Mouse (Mus musculus) activated CD4-positive, CD25-positive, alpha-beta regulatory T cell, adult 4 months (primary cell): ENCODE results near the gene Crb2. TPM values are rescaled to one million over a fixed set of nuclear protein-coding genes. Genes with fewer than 3 reads are reported as not detected.

ENCODE experiments used
- ATAC-seq: one replicate; pipeline ENCODE4 v1.8.0; 2017
- polyA plus RNA-seq, 2 experiments: library from polyadenylated mRNA; unstranded; fragments of 100-300 nt; shearing (Covaris generic); gene quantifications; one replicate each; pipeline ENCODE4 v1.2.1; 2017

Crb2 gene
- polyA plus RNA-seq, 2 experiments from 2014 or later, result 0.07 TPM; not detected in 1

DNA sequence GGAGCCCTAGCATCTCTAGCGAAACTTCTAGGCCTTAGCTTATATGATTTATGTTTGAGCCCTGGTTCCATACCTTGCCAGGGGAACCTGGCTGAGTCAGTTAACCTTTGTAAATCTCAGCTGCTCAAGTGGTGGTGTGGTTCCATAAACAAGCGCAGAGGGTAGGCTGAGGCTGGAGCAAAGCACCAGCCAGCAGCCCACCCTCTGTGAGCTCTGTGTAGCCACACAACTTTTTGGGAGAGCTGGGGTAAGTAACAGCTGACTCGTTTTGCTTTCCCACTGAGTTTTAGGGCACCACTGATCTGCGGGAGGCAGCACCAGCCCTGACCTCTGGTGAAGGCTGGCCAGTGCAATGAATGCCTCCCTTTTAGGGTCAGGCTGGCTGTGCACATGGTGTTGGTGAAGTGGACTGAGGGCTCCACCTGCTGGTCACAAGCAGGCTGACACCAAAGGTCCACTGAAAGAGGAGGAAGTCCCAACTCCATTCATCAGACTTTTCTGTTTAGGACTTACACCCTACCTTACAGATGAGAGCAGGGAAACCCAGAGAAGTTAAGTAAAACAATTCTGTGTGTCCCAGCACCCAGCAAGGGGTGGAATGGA is 26.7 kb downstream of the Crb2 start:
- no peak for ATAC-seq

DNA sequence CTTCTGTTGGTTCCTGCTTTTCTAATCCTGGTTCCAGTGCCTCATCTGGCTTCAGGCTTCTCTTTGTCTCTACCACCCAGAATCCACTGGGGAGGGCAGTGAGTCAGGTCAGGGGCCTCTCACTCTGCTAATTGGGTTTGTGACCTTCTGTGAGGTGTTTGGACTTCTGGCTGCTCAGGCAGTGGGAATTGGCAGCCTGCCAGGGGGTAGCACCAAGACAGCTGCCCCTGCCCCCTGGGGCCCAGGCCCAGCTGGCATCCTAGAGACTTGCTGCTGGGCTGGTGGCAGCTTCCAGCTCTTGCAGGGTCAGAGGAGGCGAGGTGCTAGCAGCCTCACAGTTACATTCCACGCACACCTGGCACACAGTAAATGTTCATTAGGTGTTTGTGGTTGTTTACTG is 35.6 kb downstream of the Crb2 start:
- no peak for ATAC-seq

DNA sequence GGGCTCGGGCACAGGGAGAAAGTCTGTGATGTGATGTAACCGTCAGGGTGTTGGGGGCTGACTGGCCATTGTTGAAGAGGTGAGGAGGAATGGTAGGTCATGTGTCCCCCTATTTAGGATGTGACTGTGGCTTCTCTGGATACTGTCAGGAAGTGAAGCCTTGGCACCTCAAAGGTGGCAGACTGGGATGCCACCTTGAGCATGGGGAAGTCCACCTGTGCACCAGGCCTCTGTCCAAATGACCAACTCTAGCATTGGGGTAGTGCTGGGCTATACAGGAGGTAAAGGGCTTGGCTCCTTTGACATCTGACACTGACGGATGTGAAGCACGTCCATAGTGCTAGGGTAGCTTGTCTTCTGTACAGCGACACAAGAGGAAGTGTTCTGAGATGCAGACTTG is 36.4 kb downstream of the Crb2 start:
- ATAC-seq, result no peak

DNA sequence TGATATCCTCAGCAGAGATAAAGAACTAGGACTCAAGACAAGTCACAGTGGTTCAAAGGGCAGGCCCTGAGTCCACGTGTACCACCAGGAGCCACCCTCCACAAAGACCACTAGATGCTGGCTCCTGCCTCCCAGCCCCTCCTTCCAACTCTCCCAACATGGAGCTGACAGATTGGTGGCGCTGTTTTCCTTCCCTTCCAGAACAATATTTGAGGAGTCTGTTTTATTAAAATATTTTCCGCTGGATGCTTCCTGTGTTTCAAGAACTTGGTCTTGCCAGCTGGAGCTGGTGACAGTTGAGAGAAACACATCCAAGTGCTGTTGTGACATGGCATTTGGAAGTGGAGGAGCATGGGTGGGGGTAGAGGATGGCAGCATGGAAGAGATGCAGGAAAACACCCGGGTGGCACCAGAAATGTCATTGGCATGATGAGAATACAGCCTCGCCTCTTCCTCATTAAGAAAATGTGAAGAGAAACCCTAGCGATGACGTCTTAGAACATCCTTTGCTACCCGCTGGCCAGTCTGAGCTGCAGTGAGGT is 38.8 kb downstream of the Crb2 start:
- ATAC-seq, result no peak

DNA sequence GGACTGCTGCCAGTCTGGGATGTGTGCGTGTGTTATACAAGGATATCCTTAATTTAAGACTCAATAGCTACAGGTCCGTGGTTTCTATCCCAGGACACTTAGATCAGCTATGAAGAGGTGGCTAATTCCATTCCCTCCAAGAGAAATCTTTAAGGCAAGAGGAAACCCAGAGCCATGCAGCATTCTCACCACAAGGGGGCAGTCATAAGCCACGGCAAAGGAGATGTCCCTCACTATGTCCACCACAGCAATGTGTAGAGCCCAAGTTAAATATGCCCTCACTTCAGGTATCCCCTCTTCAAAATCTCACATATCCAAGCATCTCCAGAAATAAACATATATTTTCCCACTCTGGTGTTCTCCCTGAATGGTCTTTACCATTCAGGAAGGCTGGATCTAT is 39.6 kb downstream of the Crb2 start:
- peak; percentile 40 for ATAC-seq

DNA sequence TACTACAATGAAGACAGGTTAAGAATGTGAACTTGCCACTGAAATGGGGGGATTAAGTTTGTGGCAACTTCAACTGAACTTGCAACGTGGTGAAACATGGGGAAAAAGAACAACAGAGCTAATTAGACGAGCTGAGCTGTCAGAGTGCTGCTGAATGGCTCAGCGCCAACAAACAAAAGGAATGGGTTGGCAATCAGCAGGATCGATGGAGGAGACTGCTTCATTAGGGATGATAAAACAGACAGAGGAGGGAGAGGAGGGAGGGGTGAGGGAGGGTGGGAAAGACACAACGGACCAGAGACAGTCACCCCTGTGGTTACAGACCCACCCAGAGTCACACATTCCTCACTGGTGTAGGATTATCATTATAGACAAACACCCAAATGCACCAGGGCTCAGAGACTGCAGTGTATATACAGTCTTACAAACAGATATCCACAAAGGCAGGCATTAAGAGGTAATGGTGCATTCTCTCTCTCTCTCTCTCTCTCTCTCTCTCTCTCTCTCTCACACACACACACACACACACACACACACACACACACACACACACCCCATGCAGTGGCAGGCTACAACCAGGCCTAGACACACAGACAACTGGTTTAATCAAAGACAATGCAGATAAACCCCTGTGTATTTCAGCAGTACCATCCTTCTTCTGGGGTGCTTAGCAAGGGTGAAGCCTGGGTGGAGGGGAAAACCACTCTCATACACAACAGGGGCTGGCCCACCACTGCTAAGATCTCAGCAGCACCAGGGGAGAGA is 42.9 kb downstream of the Crb2 start:
- ATAC-seq, result no peak

DNA sequence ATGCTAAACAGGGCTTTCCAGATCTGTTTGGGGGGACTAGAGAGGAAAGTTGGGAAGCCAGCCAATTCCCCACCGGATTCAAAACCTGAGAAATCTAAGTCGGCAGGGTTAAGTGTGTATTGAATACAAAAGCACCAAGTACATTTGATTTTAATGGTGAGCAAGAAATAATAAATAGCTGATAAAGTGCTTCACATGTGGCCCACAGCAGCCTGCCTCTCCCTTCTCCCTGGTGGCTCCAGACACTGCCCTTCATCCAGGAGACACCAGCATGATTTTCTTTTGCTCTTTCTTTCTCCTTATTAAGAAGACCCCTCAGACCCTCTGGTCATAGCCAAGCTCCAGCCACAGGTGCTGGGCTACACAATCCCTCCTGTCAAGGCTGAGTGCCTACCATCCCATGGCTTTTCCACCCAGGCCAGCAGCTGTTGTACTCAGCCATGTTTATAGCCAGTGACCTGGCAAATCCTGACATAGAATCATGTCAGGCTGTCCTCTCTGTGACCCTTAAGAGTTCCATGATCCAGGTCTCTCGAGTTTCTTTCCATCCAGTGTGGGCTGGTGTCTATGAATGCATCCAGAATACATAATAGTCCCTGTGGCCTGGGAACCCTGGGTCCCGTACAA is 43.6 kb downstream of the Crb2 start:
- ATAC-seq, result no peak

DNA sequence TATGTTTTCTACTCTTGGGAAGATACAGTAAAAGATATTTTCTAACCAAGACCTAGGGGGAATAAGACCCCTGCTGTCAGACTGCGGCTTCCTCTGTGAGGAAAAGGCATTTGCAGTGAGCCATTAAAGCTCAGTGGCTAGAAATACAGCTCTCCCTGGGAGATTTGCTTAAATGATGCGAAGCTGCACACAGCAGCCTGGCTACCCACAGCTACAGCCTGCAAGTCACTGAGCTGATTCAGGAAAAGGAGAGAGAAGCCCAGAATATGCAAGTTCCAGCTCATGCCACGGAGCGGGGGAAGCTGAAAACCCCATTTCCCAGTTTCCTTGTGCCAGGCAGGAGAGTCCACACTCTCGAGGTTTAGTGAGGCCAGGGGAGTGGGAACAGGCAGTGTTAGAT is 46.1 kb downstream of the Crb2 start:
- no peak for ATAC-seq

DNA sequence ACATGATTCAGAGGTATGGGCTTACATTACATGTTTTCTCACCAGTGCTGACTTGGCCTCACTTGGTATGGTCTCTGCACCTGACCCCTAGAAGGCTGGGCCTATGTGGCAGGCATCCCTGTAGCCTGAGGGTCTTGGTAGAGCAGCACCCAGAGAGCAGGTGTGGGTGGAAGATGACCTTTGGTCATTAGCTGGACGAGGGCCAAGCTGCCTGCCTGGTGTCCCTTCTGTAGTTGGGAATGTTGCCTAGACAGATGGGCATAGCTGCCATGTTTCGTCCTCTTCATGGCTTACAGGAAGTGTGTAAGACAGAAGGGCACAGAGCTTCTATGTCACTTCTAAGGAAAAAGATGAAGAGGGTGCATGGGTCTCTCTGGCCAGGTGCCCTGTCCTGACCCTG is 47.8 kb downstream of the Crb2 start:
- no peak for ATAC-seq

DNA sequence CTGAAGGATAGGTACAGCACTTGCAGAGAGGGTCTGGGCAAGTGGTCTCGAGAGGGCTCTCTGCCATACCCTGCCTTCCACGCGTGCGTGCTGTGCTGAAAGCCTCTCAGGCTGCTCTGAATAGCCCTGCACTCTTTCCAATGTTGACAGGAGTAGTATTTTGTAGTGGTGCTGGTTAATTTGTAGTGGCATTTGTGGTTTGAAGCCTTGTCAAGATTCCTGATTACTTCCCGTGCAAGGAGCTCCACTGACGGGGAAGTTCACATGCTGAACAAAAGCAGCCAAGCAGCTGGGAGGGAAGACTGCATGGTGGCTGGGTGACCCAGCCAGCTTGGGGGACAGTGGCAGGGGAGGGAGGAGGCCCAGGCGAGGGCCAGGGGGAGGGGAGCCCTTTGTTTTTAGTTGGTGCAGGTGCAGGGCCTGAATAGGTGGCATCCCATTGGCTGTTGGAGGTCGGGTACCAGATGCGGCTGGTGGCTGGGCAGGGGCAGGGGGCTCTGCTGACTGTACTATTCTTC is 53.8 kb downstream of the Crb2 start:
- no peak for ATAC-seq

DNA sequence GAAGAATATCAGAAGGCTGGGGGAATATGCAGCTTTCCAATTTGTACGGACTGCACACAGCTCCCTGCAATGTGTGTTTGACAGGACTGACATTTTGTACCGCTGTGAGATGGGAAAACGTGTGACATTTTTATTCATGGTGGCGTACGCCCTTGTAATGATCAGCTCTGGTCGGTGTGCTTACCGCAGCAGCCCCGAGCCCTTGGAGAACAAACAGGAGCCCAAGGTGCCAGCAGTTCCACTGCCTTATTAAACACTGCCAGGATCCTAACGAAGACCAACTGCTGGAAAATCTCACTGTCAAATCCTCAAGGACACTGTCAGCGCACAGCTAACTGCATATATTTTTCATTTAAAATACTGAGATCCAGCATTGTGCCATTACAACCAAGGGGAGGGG is 56.2 kb downstream of the Crb2 start:
- no peak for ATAC-seq

DNA sequence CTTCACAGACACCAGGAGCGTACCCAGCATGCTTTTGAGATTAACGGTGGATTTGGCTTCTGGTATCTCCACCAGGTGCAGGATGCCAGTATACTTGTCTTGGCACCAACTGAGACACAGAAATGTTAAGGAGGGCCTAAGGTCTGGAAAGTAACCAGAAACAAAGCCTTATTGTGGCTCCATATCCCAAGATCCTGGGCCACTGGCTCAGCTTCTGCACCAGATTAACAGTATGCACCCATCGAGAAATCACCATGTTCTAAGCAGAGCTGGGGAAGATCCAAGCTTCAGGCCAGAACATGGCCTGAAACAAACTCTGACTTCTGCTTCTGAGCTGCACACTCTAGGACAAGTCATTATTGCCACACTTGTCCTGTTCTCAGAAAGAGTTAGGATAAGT is 60.9 kb downstream of the Crb2 start:
- no peak for ATAC-seq

DNA sequence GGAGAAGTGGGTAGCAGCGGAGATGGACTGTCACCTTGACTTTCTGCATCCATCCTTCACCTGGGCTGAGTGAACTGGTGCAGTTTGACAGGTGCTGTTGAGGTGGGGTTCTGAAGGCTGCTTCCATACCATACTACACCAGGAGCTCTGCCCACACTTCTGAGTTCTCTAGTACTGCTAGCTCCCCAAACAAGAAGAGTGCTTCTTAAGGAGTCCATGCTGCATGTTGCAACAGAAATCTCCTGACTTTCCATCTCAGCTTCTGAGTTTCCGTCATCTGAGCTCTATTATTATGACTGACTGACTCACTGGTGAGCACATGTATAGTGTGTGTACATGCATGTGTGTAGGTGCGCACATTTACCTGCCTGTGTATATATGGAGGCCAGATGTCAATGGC is 61.5 kb downstream of the Crb2 start:
- no peak for ATAC-seq

DNA sequence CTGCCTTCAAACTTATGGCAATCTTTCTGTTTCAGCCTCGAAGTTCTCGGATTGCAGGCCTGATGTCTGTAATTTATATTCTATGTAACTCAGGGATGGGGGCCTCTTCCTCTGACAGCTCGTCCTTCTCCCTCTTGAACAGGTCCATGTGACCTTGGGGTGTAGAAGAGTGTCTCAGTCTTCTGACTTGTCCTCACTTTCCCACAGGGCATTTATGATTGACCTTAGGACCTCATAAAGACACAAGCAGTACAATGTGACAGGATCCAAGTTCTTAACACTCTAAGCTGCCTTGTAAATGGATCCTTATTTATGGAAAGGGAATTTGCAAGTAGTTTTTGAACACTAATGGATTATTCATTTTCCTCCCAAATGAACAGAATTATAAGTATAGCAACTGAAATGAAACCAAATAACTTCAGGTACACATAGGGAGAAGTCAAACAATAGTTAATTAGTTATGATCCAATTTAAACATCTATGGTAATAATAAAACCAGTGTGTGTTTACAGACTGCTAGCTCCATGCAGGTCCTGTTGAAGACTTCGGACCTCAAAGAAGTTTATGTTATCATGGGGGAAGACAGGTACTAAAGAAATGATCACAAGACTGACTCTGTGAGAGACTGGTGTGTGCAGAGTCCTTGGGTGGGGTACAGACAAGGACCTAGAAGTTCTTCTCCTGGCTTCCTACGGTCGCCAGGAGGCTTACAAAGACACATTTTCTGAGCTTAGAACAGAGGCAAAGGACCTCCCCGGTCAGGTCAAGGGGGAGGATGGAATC is 62.3 kb downstream of the Crb2 start:
- ATAC-seq, result no peak

DNA sequence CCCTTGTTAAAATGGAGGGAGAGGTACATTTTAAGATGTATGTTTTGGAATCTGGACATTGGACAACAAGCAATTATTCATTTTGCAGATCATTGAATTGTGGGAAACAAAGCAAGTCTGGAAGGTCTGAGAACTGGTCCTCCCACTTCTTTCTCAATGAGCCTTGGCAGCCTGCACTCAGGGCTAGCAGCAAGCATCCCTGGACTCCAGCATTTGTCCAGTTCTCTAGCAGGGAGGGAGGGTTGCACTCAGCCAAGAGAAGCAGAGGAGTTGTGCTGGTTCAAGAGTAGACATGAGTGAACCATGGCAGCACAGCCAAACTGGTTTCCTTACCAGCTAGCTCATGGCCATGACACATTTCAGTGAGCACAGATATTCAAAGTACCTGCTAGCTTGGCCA is 63.9 kb downstream of the Crb2 start:
- no peak for ATAC-seq

DNA sequence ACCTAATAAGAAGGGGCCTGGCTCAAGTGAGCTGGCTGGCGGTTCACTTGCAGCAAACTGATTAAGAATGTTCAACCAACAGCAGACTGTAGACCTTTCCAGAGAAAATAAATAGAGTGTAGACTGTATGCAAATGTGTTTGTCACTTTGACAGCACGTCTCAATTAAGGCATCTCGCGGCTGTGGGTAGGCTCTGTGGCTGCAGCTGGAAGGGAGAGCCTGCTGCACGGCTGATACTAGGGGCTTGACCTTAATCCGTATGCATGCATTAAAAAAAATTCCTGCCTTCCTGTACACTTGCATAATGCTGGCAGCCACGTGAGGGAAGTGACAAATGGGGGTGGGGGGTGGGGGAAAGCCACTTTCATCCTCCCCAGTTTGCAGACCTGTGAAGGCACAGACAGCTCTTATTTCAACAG is 66.1 kb downstream of the Crb2 start:
- ATAC-seq, result no peak

DNA sequence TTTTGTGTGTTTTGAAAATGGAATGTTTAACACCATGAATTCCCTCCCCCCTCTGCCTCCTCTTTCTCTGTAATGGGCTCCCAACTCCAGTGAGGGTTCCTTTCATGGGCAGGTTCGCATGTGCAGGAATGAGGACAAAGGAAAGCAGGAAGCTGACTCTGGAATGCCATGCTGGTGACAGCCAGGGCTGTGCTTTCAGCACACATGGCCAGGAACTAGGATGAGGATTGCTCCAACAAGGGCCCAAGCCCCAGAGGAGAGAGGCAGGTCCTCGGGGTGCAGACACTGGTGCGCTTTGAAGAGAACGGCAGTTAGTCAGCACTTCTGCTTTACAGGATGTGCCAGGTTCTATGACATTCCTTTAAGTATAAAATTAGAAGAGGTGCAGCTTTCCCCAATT is 66.7 kb downstream of the Crb2 start:
- no peak for ATAC-seq

Other genes with a start within 250 kb of the Crb2 start
- gene Strbp, start 72.4 kb upstream of the Crb2 start, polyA plus RNA-seq, result 1 to 10 TPM; 7.4 to 7.8 TPM